Mouse (Mus musculus) MEL-GATA-1-ER (cell line): ENCODE measurements around the gene Greb1.
A peak's percentile ranks its signal among the peaks of the same experiment; 100 is the strongest.

Experiments
- DNase-seq: peaks from one replicate; pipeline ENCODE4 v3.0.0-alpha.2; 2012; ENCODE audit warnings: low read depth; ENCODE audit errors: extremely low read depth

Gene Greb1

DNA sequence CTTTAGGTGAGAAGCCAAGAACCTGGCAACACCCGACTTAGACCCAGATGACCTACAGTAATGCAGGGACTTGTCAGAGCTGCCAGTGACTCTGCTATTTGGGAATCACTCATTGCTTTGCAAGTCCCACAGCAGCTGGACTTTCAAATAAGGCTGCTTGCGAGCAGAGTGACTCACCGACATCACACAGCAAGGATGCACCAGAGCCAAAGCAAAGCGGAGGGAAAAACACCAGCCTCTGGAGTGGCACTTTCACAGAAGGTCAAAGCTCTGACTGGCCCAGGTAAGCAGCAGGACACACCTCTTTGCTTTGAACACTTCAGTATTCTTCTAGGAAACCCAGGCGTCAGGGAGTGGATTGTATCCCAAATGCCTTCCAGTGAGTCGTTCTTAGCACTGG lies 164.9 kb downstream of the Greb1 start:
- DNase-seq, result no peak

- DNase-seq, result peak; percentile 7
Measured at GRCm38 (mm10) chr12:16634075-16634813, 166.4 kb downstream of the Greb1 start.

DNA sequence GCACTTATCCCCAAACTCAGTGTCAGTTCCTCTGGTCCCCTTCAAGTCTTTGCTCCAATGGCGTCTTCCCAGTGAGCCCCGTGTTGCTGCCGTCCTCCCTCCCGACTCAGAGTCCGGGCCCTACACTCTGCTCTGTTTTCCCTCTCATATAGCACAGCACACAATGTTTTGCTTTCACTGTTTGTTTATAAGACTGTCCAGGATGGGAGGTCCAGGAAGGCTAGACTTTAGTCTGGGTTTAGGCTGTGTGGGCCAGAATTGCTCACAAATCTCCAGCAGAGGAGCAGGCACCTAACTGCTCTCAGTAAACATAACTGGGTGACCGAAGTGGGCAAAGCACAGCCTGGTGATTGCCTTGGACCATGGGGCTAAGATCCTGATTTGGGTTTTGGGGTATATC lies 167.5 kb downstream of the Greb1 start:
- DNase-seq, result no peak

DNA sequence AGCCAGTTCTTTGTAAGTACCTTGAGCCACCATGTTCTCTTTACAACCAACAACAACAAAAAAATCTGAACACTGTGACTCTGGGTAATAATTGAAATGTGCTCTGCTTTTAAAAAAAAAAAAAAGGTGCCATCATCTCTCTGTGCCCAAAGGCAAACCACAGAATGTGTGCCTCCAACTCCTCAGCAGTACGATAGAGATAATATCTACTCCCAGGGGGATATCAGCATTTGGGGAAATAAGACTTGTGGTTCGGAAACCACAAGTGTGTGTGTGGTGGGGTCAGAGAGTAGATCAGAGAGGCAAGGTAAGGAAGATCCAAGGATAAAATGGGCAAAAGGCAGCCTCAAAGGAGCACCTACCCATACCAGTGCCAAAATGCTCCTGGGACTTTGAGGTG lies 169.3 kb downstream of the Greb1 start:
- no peak for DNase-seq

DNA sequence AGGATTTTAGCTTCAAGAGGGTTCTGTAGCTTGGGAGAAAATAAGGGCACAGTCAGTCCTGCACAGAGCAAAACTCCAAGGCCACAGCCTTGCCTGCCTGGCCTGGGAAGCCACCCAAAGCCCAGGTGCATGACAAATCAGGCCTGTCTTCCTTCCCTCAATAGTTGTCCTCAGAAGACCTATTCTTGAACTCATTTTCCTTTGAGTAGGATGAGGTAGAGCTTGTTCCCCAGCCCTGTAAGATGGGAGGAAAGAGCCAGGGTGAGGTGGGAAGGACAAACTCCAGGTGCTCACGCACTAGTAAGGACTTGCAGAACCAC lies 169.9 kb downstream of the Greb1 start:
- no peak for DNase-seq

- no peak for DNase-seq
Measured at GRCm38 (mm10) chr12:16630152-16630865, 170.4 kb downstream of the Greb1 start.
